ENCODE assay signal across 20 mouse cellular contexts in genomic region chr7:114508879-114509278, GRCm38 (mm10).
"Had no signal": no experiment of that assay in that cellular context is flagged by ENCODE, and none has a peak within 500 bp of the region (broad histone marks: within the 10 kb centered on the region; RNA-seq: fewer than 3 reads in every experiment).

No protein-coding gene starts in this region.

- H3K9ac ChIP-seq: liver, embryonic 15.5 days; liver, postnatal 0 days; lung, embryonic 15.5 days; midbrain, embryonic 13.5 days; midbrain, embryonic 15.5 days; neural tube, embryonic 13.5 days; neural tube, embryonic 15.5 days had no signal

- DNase-seq: liver, postnatal 0 days; lung, adult 2 months; lung, postnatal 14 days; lung, postnatal 36 days; retina, postnatal 1 day; right cerebral cortex, adult 18-20 months; right cerebral cortex, postnatal 14 days; thymus, adult 18-20 months; thymus, postnatal 14 days; thymus, postnatal 36 days had no signal

- H3K4me3 ChIP-seq: liver, embryonic 15.5 days; lung, embryonic 15.5 days; megakaryocyte, embryonic 14.5 days; midbrain, embryonic 13.5 days; midbrain, embryonic 15.5 days; neural tube, embryonic 13.5 days; neural tube, embryonic 15.5 days had no signal

- H3K9me3 ChIP-seq: liver, embryonic 15.5 days; lung, embryonic 15.5 days; megakaryocyte, embryonic 14.5 days; midbrain, embryonic 13.5 days; midbrain, embryonic 15.5 days; neural tube, embryonic 13.5 days; neural tube, embryonic 15.5 days had no signal

- H3K36me3 ChIP-seq: liver, embryonic 15.5 days; lung, embryonic 15.5 days; neural tube, embryonic 13.5 days; neural tube, embryonic 15.5 days had no signal

- H3K27me3 ChIP-seq: liver, embryonic 15.5 days; lung, embryonic 15.5 days; megakaryocyte, embryonic 14.5 days; midbrain, embryonic 13.5 days; midbrain, embryonic 15.5 days; neural tube, embryonic 13.5 days; neural tube, embryonic 15.5 days had no signal

- H3K27ac ChIP-seq: liver, embryonic 15.5 days; lung, embryonic 15.5 days; macrophage; midbrain, embryonic 13.5 days; midbrain, embryonic 15.5 days; neural tube, embryonic 13.5 days; neural tube, embryonic 15.5 days had no signal

- H3K4me2 ChIP-seq: liver, embryonic 15.5 days; lung, embryonic 15.5 days; midbrain, embryonic 11.5 days; midbrain, embryonic 13.5 days; midbrain, embryonic 15.5 days; neural tube, embryonic 13.5 days; neural tube, embryonic 15.5 days had no signal

- ATAC-seq: liver, postnatal 0 days; lung, postnatal 0 days; midbrain, embryonic 13.5 days; midbrain, embryonic 15.5 days had no signal

- H3K4me1 ChIP-seq: liver, embryonic 15.5 days; lung, embryonic 15.5 days; megakaryocyte, embryonic 14.5 days; midbrain, embryonic 13.5 days; midbrain, embryonic 15.5 days; neural tube, embryonic 13.5 days; neural tube, embryonic 15.5 days had no signal
